Mouse (Mus musculus) forelimb bud, embryonic 11.5 days (tissue): ENCODE measurements at regions not wholly inside any gene's neighbourhood (a gene's known extent, or its start where the extent isn't known, plus 50 kb on each side); places are given as distances from the start of the nearest gene placed in this dataset.

Experiments used
- DNase-seq: peaks from one replicate; pipeline ENCODE4 v3.0.0-alpha.2; 2012; ENCODE audit warnings: low read depth, low spot score

DNA sequence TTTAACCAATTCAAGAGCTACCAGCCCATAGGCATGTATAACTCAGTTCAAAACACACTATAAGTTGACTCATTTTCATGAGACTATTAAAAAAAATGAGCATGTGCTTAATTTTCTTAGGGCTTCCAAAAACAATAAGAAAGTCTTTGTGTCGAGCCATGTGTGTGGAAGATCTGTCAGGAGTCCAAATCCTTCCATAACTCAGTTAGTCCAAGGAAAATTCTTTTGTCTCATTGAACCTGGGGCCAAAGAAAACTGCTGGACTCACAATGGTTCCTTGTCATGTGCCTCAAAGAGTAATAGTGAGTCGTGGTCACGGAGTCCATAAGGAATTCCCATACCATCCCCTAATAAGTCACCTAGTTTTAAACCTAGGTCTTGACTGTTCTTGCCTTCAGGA lies 199.0 kb upstream of the Gm21798 start:
- DNase-seq, result no peak

DNA sequence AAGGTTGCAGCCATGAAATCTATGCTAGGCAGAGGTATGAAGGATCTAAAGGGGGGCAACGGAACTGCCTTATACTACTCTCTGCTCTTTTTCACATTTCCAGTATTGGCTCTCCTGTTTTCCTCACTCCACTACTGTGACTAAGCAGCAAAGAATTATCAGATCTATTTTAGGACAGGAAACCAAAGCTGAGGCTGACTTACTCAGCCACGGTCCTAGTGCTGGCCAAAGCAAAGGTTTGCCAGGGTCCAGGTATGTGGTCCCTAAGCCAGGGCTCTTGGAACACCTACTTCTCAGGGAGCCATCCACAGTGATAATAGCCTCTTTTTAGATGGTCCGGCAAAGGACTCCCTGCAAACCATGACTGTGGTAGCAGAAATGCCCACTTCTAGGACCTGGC lies 195.6 kb upstream of the Gm21798 start:
- DNase-seq, result no peak

DNA sequence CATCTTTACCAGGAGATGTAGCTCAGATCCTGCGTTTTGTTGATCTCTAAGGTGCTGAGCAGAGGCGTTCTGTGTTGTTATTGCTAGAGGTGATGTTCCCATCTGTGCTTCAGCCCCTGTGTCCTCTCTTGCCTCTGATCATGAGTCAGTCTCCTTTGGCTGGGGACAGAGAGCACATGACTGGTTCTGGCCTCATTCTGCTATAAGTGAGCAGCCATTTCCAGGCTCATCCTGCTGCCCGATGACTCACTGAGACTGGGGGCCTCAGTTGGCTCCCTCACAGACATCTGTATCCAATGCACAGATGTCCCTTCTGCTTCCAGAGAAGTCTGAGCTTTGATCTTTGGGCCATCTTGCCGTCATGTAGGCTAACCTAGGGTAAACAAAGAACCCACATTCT lies 194.9 kb upstream of the Gm21798 start:
- DNase-seq, result no peak

DNA sequence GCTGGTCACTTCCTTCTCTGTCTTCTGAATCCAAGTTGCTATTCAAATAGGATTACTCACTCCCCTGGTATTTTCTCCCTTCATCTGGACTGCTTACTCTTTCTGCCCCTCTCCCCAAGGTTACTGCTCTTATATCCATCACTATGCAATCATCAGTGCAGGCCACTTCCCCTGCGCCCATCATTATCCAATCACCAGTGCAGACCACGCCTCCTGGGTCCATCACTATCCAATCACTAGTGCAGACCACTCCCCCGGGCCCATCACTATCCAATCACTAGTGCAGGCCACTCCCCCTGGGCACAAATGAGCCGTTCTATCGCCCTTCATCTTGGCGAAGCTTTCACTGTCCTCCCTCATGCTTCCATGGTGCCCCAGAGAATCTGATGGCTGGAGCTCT lies 191.1 kb upstream of the Gm21798 start:
- no peak for DNase-seq

DNA sequence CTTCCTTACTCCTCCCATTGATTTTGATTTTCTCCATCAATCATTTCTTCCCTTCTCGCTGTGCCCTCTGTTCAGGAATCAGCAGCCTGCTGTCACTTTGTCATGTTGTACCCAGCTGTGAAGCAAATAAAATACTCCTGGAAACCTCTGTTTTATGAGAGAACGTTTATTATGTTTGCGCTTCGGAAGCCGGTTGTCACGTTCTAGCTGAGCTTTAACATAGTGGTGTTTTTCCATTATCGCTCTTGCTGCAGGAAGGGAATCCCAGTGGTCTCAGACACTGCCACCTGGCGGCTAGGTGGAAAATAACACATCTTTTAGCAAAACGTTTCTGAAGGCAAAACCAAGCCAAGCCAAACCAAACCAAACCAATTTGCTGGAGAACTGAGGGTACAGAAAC lies 190.2 kb upstream of the Gm21798 start:
- peak; percentile 75 for DNase-seq
